Mouse (Mus musculus) erythroblast, embryonic 14.5 days (primary cell): ENCODE measurements around the gene AI182371.

Experiments used
- GATA1 ChIP-seq: IDR thresholded peaks from 2 replicates; pipeline ENCODE4 v1.6.1; 2012; ENCODE audit warnings: low read length, inconsistent platforms, mixed read lengths
- TAL1 ChIP-seq: IDR thresholded peaks from 3 replicates; pipeline ENCODE4 v1.6.1; 2012; ENCODE audit warnings: low read length, inconsistent platforms, mixed read lengths

GRCm38 (mm10) chr2:35110521-35110920, 9.2 kb upstream of the AI182371 start:
- no peak for TF ChIP-seq TAL1
- TF ChIP-seq GATA1: no peak
